Mouse (Mus musculus): ENCODE measurements at regions not wholly inside any gene's neighbourhood (a gene's known extent, or its start where the extent isn't known, plus 50 kb on each side); places are given as distances from the start of the nearest gene placed in this dataset.

DNA sequence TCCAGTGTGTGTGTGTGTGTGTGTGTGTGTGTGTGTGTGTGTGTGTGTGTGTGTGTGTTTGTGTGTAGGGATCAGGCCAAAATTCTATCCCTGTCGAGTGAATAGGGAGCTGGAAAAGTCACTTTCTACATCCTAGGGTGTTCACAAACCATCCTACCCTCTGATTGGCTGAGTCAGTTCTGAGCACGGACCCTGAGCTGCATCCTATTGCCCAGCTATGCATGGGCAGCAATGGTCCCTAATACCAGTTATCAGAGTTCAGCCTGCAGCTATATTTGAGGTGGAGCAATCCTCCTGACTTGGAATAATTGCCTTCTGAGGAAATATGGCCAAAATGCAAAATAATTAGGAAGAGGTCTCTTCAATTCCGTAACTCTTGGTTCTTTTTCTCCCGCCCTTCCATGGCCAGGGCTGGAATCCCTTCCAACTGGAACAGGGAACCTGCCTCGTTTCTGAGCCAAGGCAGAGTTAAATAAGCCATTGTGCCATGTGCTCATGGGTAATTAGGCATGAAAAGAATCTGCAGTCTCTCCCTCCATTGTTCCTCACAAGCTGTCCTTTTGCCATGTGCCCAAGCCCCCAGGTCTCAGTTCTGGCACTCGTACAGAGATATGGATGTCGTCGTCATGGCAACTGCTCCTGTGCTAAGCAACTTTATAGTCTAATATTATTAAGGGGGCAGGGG lies 141.5 kb upstream of the Ubash3b start:
- no peak for DNase-seq (ENCODE audit: low spot score)

DNA sequence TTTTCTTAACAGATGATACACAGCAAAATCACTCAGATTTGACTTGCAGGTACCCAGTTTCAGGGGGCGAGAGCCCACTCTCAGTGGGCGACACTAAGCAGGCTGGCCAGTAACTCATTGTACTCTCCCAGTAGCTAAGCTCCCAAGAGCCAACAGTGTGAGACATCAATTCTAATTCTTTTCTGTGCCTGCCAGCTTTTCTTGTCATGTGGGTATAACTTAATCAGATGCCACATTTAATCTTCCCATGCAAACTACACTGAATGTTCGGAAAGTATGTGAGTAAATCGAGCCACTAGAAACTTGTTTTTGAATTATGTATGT lies 124.6 kb upstream of the Ubash3b start:
- DNase-seq (ENCODE audit: low spot score), result no peak

DNA sequence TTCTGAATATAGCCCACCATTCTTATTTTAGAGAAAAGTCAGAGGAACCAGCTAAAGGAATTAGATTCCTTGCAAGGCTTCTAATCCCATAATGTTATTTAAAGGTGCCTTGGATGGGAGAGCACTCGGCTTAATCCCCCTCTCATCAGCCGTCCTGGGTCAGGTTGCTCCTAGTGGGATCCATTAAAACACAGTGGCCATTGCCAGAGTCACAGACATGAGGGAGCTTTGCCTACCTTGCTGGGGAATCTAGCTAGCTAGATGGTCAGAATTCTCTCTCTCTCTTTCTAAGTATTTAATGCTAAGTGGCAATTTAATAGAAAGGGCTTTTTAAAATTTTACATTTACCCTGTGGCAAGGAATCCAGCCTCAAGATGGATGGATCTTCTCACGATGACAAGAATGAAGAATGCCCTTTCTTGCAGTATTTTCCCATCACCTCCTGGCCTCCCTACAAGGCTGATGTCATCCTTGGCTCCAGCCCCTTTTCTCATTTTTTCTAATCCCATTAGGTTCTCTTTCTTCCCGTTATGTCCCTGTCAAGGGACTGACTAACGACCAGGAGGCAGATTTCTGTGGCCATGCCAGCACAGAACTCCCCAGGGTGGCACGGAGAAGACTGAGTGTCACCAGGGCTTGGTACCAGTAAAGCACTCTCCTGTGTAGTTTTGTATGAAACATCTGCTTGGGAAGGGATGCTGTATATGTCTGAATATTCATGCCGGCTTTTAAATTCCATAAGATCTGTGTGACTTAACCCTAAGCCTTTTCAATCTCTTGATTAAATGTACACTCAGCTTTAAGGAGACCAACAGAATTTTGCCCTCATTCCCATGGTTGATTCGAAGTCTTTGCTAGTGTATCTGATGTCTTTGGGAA lies 124.0 kb upstream of the Ubash3b start:
- no peak for DNase-seq (ENCODE audit: low spot score)

DNA sequence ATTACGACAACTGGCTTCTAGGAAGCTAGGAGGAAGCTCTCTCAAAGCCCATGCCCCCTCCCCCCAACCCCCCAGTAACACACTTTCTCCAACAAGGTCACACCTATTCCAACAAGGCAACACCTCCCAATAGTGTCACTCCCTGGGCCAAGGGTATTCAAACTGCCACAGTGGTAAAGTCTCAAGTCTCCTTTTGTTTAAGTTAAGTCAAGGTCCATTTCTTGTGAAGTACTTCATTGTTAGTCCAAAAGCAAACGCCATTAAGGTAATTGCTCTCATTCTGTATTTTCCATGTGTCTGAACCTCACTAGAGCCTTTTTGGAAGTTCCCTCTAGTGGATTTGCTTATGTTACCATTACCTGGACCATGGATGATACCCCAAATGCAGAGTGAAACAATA lies 116.2 kb upstream of the Ubash3b start:
- DNase-seq (ENCODE audit: low spot score), result no peak

DNA sequence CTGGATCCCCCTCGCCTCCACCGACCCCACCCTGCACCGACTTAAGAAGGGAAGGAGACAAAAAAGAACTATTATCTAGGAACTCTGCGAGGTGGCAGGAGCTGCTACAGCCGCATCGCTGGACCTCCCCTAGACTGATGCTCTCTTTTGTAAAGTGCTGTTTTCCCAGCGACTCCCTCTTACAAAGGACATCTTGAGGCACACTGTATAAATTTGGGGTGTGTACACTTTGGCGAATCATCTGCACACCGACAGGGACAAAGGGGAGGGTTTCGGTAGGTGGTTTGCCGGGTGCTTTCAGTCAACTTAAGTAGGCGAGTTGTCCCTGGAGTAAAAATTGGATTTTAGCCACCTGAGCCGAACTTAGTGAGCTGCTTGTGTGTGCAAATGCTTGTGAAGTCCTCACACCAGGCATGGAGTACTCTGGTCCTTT lies 112.4 kb upstream of the Ubash3b start:
- no peak for DNase-seq (ENCODE audit: low spot score)

DNA sequence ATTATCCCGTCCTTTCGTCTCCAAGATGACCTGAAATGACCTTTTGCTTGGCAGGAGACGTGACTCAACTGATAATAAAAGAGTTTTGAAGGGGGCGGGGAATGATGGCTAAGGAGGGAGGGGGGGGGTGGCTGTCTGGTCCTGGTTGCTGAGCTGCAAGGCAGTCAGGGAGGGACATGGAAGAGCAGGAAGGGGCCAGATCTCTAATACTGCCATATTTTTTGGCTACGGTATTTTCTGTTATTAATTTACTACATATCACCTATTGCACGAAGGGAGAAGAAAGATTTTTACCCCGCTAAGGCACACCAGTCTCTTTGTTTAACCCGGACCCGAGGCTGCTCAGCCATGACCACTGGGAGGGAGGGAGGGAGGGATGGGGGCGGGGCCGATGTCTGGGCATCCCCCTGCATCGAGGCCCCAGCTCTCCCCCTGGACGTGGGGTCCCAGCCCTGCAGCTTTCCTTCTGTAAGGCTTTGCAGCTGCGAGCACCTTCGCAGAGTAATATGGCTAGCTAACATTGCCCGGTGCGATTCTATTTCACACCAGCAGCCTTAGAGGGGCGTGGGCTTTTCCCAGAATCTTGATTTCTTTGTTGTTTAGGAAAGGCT lies 111.8 kb upstream of the Ubash3b start:
- DNase-seq (ENCODE audit: low spot score), result no peak

DNA sequence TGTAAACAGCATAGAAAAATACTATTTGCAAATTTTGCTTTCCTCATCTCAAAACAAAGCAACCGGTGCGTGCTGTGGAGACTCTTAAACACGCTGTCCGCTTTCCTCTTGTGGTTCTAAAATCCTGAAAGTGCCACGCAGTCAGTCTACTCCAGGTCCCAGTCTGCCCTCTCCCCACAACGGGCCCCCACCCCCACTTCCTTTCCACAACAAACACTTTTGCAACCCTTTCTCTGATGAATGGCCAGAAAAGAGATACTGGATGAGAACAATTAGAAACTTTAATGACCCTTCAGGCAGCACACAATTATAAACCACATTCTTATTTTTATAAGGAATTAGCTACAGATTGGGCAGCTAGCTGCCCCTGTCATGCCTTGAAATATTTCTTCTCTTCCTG lies 111.1 kb upstream of the Ubash3b start:
- peak; percentile 6 for DNase-seq (ENCODE audit: low spot score)

DNA sequence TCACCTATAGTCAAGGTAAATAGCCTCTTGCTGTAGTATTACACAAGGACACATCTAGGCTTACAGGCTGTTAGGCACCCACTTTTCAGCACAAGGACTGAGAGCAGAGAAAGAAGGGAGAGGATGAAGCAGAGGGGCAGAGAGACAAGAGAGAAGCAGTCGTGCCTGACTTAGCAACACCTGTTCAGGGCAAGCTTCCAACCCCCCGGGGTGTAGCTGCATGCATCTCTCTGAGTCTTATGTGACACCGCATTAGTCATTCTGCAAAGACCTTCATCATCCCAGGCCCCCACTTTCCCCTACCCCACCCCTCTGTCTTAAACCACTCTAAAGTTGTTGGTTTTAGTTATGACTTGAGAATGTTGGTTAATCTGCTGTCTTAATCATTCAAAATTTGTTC lies 106.6 kb upstream of the Ubash3b start:
- no peak for DNase-seq (ENCODE audit: low spot score)

DNA sequence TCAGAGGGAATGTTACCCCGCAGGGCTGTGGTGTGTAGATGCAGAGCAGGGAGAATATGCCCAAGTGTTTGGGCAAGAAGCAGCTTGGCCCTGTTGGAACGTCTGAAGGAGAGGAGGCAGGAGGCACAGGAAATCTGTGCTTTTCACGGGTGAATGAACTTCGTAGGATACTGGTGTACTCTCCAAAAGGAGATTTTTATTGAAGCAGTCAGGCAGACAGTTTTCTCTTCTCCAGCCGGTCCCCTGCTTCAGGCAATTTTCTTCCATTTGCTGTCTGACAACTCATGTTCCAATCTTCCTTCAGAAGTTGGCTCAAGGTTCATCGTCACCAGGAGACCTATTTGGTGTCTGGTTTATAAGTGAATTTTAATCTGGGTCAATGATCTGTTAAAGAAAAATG lies 103.0 kb upstream of the Ubash3b start:
- no peak for DNase-seq (ENCODE audit: low spot score)

DNA sequence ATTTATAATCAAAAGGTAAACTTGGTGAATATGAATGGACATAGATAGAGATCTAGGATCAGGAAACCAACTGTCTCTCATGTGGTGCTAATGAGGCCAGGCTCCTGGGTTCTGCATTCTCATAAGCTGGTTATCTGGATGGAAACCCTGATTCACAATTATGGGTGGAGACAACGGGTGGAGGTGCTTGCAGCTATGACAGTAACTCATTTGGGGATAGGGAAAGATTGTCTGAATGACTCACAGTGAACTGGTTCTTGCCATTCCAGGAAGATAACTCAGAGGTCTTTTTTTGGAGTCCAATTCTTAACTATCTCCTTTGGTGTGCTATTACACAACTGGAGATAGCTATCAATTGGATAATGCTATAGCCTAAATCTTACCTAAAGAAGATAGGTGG lies 95.7 kb upstream of the Ubash3b start:
- no peak for DNase-seq (ENCODE audit: low spot score)

DNA sequence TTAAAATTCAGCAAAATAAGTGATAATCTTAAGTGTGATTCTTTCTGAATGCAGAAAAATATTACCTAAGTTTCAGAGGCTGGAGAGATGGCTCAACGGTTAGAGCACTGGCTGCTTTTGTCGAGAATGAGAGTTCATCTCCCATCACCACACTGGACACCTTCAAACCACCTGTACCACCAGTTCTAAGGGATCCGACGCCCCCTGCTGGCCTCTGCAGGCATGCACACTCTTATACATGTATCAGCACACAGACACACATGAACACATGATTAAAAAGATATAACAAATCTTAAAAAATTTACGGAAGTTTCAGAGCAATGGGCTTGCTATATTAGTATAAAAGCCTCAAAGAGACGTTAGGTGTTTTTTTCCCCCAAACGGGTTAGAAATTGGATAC lies 80.9 kb upstream of the Ubash3b start:
- DNase-seq (ENCODE audit: low spot score), result no peak

DNA sequence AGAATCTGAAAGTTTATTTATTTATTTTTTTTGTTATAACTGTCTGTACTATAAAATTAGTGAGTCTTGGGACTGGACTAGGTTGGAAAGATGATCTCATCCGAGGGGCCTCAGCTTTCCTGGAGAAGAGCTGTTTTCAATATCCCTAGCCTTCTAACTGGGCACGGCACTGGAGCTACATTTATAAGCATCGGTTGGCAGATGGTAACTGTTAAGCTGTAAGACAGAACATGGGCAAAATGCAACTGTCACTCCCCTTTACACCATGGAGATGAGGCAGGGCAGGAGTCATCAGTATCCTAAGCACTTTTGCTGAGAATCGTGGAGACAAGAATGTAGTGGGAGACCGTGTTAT lies 77.6 kb upstream of the Ubash3b start:
- no peak for DNase-seq (ENCODE audit: low spot score)

DNA sequence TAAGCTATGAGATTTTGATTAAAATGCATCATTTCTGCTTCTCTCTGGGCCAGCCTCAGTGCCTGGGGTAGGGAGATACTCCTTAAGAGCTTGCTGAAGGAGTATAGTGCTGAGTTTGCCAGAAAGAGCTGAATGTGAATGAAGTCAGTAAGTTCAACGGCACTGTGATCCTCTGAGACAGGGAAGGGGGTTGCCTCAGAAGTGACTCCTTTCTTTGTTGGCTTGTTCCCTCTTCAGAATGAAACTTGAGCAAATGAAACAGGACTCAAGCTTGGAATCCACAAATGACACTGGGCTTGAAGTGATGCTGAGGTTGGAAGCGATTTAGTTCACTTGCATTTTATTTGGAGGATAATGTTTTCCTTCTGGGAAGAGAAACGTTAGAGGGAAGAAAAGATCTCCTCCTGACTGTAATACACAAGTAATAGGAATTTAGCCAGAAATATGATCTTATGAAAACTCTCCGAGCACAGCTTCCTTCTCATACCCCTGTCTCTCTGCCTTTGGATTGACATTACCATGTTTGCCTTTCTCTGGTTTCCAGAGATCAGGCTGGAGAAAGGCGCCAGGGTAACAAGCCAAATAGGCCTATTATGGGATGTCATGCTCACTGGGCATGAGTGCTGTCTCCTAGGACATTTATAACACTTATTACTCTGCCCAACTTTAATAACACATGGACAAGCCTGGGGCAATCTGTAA lies 77.0 kb upstream of the Ubash3b start:
- no peak for DNase-seq (ENCODE audit: low spot score)

DNA sequence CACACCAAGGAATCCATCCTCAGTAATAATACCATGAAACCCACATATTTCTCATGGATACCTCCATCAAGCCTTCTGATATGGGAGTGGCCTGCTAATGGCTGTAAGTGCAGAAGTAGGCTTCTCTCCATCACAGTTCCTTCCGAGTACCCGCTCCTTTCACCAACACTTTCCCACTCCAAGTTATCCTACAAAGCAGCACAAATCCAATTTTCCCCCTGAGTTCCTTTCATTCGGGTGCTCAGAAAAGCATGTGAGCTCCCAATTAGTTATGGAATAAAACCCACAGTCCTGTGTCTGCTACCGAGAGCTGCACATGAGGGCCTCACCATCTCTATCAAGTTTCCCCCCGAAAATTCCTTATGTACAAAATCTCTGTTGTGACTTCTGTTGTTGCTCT lies 75.8 kb upstream of the Ubash3b start:
- no peak for DNase-seq (ENCODE audit: low spot score)

DNA sequence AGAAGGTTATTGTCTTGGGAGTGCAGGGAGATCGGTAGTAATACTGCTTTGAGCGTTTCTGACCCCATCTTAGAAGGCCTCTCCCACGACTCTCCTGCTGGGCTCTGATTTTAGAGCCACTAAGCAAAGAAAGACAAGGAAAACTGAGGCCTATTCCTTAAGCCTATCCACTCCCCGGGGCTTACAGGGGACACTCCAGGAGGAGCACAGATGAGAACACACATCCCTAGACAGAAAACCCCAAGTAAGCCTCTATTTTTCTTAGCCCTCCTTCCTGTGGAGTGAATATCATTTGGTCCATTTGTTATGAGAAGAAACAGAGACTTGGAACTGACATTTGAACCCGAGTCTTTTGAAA lies 67.7 kb upstream of the Ubash3b start:
- no peak for DNase-seq (ENCODE audit: low spot score)

DNA sequence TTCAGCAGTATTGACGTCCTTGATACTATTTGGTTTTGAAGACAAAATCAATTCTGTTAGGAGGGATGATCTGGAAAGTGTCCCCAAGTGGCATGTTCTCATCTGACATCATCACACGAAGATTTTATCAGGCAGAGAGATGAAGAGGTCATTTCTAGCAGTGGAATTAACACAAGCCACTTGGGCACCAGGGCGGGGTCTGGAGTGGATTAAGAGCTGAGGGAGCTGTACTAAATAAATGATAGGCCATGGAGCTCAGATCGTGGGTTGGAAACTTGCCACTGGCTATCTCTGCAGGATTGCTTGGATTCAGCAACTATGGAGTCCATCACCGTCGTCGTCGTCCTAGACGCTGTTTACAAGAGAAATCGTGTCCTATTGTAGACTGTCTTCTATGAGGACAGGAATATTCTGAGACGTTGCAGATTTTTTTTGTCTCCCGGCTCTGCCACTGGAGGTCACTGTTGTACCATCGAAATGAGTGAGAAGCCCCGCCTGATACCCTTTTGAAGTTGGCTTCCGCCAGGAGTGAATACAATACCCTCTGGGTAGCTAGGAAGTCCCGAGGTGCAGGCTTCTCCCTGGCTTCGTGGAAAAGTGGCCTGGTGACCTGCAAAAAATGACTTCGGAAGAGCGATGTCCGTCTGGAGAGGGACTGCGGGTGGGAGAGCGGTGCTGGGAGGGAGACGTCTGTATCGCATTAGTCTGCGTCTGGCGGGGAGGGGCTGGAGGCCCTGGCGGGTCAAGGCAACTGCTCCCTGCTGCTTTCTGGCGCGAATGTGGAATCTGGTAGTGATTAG lies 67.1 kb upstream of the Ubash3b start:
- peak; percentile 87 for DNase-seq (ENCODE audit: low spot score)

DNA sequence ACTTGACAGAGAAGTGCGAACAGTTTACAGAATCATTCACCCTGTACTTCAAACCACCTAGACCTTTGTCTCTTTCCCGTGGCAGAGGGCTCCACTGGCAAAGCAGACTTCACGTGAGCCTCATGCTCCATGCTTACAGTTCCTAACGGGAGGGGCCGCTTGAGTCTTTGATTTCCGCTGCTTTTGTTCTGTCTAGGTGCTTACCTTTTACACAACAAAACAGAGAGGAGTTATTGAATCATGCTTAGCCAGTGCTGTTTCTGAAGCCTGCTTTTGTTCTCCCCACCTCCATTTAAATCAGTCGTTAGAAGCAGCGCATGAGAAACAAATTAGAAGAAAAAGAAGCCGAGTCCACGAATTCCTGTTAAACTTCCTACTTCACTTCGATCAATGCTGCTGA lies 61.9 kb upstream of the Ubash3b start:
- DNase-seq (ENCODE audit: low spot score), result no peak

DNA sequence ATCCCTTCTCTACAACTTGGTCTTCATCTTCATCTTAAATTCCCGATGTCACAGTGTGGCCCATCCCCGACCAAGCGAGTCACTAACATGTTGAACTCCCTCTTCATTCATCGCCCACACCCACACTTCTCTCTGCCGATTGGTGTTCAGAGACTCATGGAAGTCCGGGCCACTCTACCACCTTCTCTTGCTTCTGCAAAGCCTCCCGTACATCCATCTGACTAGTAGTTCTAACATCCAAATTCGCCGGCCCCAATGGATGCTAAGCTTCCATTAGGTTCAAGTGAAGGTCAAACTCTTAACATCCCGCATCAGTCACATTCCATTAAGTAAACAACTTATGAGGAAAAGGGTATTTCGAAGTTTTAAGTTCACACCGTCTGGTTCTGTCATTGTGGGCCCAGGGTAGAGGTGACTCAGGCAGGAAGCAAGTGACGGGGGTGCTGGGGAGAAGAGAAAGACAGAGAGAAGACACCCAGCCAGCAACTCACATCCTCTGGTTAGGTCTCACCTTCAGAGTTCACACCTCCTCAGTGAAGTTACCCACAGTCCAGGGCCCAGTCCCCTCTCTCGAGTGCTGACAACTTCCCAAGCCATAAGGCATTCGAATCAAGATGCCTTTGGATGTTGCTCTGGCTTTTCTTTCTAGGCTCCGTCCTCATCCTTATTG lies 61.0 kb upstream of the Ubash3b start:
- DNase-seq (ENCODE audit: low spot score), result no peak

DNA sequence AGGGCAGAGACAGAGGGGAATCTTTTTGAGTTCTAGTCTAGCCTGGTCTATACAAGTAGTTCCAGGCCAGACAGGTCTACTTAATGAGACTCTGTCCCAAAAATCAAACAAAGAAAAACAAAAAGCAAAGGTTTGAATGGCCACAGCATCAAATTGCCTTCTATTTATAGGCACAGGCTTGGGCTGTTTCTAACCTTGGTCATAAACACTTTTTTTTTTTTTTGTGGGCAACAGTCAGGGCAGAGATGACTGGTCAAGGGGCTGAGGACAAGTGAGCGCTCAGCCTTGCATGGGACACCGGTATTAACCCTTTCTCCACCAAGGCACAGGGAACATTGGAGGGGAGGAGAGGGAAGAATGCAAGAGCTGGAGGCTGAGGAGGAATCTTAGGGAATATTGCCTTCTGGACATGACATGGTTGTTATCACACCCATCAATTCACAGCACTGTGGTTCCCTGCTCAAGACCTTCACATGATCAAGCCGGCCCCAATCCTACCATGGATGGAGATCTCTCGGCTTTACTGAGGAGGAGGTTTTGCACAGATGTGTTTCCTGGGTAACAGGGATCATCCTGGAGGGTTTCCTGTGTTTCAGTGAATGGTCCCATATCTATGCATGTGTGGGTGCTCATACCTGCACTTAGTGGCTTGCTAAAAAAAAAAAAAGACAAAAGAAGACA lies 59.8 kb upstream of the Ubash3b start:
- DNase-seq (ENCODE audit: low spot score), result no peak

DNA sequence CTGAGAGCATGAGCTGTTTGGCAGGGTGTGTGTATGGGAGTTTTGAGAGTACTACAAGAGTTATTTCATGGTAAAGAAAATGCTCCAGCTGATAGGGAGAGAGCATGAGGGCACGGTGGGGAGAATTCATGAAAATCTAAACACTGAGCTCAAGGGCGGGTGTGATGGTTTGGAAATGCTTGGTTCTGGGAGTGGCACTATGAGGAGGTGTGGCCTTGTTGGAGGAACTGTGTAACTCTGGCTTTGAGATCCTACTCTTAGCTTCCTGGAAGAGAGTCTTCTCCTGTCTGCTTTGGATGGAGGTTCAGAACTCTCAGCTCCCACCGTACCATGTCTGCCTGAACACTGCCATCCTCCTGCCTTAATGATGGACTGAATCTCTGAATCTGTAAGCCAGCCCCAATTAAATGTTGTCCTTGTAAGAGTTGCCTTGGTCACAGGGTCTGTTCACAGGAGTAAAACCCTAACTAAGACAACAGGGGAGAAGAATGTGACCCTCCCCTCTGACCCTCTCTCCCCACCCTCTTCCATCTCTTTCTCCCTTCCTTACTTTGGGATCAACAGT lies 58.7 kb upstream of the Ubash3b start:
- DNase-seq (ENCODE audit: low spot score), result no peak

DNA sequence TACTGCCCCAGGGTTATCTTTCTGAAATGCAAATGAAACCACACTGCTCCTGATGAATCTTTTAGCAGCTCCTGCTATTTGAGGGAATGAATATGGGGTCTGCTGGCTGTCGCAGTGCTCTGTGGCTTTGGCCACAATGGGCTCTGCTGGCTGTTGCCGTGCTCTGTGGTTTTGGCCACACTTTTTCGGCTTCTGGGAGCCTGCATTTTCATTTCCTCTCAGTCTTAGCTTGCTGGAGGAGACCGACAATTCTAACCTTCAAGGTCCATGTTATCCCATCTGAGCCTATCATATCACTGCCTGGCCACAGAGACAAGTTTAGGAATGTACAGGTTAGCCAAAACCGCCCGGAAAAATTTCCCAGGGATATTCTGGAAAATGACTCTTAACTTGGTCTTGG lies 57.2 kb upstream of the Ubash3b start:
- DNase-seq (ENCODE audit: low spot score), result no peak
